8 mouse cellular contexts compared by ENCODE assay signal in genomic region chr6:97178491-97179366, GRCm38 (mm10). TPM values are rescaled to one million over a fixed set of nuclear protein-coding genes. Genes with fewer than 3 reads are reported as not detected.
DNase-seq lines count a peak whose midpoint lies in the region; ATAC-seq and TF ChIP-seq lines count a peak whose summit lies in the region.

Tmf1 (minus strand) TSS chr6:97179122.

- WGBS in bone marrow, adult 2 months = under 1% methylated on average over 78 of the region's 80 CpGs
- under 1% methylated on average over 79 of the region's 80 CpGs for WGBS in embryonic facial prominence, embryonic 15.5 days
- under 1% methylated on average over 67 of the region's 80 CpGs for WGBS in kidney, embryonic 14.5 days
- WGBS in limb, embryonic 15.5 days = under 1% methylated on average over 80 of the region's 80 CpGs

- peak; percentile 92 for DNase-seq in 416B (ENCODE audit: low read depth)
- DNase-seq in heart, adult 9 months (ENCODE audit: low spot score in 2 of 2) = peak; percentile 95 to 97
- peak; percentile 83 to 91 for DNase-seq in monocyte, adult 2 months (ENCODE audit: low read depth in 1 of 2, low spot score in 2 of 2)
- peak; percentile 97 for DNase-seq in spleen, postnatal 36 days (ENCODE audit: low spot score in 2 of 2)

- peak; percentile 68; the same call in 1 of the 2 replicates for TF ChIP-seq POLR2A in bone marrow, adult 2 months (IDR thresholded peaks at IDR 0.05; ENCODE audit: borderline replicate concordance, control insufficient read depth, low read depth, low read length)

- no peaks in the 10 kb centered on the region for H3K27me3 ChIP-seq in embryonic facial prominence, embryonic 15.5 days
- no peaks in the 10 kb centered on the region for H3K27me3 ChIP-seq in kidney, embryonic 14.5 days (ENCODE audit: control insufficient read depth, insufficient read depth, low read length)
- H3K27me3 ChIP-seq in limb, embryonic 15.5 days = no peaks in the 10 kb centered on the region

- H3K36me3 ChIP-seq in embryonic facial prominence, embryonic 15.5 days = peaks cover 14% of the 10 kb centered on the region
- peaks cover 15% of the 10 kb centered on the region for H3K36me3 ChIP-seq in kidney, embryonic 14.5 days (ENCODE audit: control insufficient read depth, insufficient read depth, low read length)
- H3K36me3 ChIP-seq in limb, embryonic 15.5 days = peaks cover 15% of the 10 kb centered on the region; the same call in 1 of the 2 replicates

- peak within 1 kb of the TSS; percentile 69 for H3K4me2 ChIP-seq in embryonic facial prominence, embryonic 15.5 days (replicated peaks)
- H3K4me2 ChIP-seq in kidney, embryonic 14.5 days (replicated peaks; ENCODE audit: low read depth, low read length) = peak within 1 kb of the TSS; percentile 68
- peak within 1 kb of the TSS; percentile 59 for H3K4me2 ChIP-seq in limb, embryonic 15.5 days

- peak within 1 kb of the TSS; percentile 93 for H3K4me3 ChIP-seq in bone marrow, adult 2 months (replicated peaks; ENCODE audit: control insufficient read depth, low read depth, low read length)
- H3K4me3 ChIP-seq in embryonic facial prominence, embryonic 15.5 days (replicated peaks) = peak within 1 kb of the TSS; percentile 87
- H3K4me3 ChIP-seq in kidney, embryonic 14.5 days (ENCODE audit: low read length) = peak within 1 kb of the TSS; percentile 95
- peak within 1 kb of the TSS; percentile 92 for H3K4me3 ChIP-seq in limb, embryonic 15.5 days

- no peaks in the 10 kb centered on the region for H3K9me3 ChIP-seq in embryonic facial prominence, embryonic 15.5 days (replicated peaks)
- H3K9me3 ChIP-seq in kidney, embryonic 14.5 days (ENCODE audit: control insufficient read depth, low read length) = no peaks in the 10 kb centered on the region
- no peaks in the 10 kb centered on the region for H3K9me3 ChIP-seq in limb, embryonic 15.5 days

- peaks cover 3% of the 10 kb centered on the region; the same call in 1 of the 2 replicates for H3K4me1 ChIP-seq in bone marrow, adult 2 months (ENCODE audit: control insufficient read depth, insufficient read depth, low read length)
- H3K4me1 ChIP-seq in embryonic facial prominence, embryonic 15.5 days = peaks cover 15% of the 10 kb centered on the region
- H3K4me1 ChIP-seq in kidney, embryonic 14.5 days (ENCODE audit: control insufficient read depth, insufficient read depth, low read length) = peaks cover 11% of the 10 kb centered on the region
- H3K4me1 ChIP-seq in limb, embryonic 15.5 days = peaks cover 15% of the 10 kb centered on the region

- TF ChIP-seq CTCF in bone marrow, adult 2 months (IDR thresholded peaks at IDR 0.05; ENCODE audit: control insufficient read depth, insufficient read depth, low read length) = no peak

- ATAC-seq in embryonic facial prominence, embryonic 15.5 days (ENCODE audit: insufficient number of reproducible peaks, low FRiP score, low TSS enrichment, low read depth) = peak; percentile 98
- peak; percentile 98 for ATAC-seq in kidney, embryonic 14.5 days (ENCODE audit: low FRiP score, low TSS enrichment)
- ATAC-seq in limb, embryonic 15.5 days (ENCODE audit: insufficient number of reproducible peaks, low FRiP score, low TSS enrichment, low read depth) = peak; percentile 97

- H3K27ac ChIP-seq in bone marrow, adult 2 months (ENCODE audit: control insufficient read depth, insufficient read depth, low read depth, low read length, poor library complexity) = peak within 1 kb of the TSS; percentile 90
- peak within 1 kb of the TSS; percentile 94 for H3K27ac ChIP-seq in embryonic facial prominence, embryonic 15.5 days (replicated peaks)
- peak within 1 kb of the TSS; percentile 93 for H3K27ac ChIP-seq in kidney, embryonic 14.5 days (ENCODE audit: low read depth, low read length)
- peak within 1 kb of the TSS; percentile 93 for H3K27ac ChIP-seq in limb, embryonic 15.5 days

- H3K9ac ChIP-seq in embryonic facial prominence, embryonic 15.5 days = peak within 1 kb of the TSS; percentile 77
- peak within 1 kb of the TSS; percentile 95 for H3K9ac ChIP-seq in kidney, embryonic 14.5 days (ENCODE audit: low read depth, low read length)
- peak within 1 kb of the TSS; percentile 89 for H3K9ac ChIP-seq in limb, embryonic 15.5 days

RNA-seq across cellular contexts. Expression of gene Tmf1, which starts in this region (rescaled TPM):
- 20.5 and 36.2 TPM in 2 replicates for polyA plus RNA-seq in bone marrow, adult 2 months (2011; ENCODE audit: insufficient read depth, insufficient read length, low replicate concordance, missing spikeins)
- 36.8 and 39.0 TPM in 2 replicates for polyA plus RNA-seq in embryonic facial prominence, embryonic 15.5 days (2015; fragmentation: Nextera tagmentation; extraction: Ambion mirVana)
- 33.6 and 36.7 TPM in 2 replicates for polyA plus RNA-seq in kidney, embryonic 14.5 days (2014; fragmentation: Nextera tagmentation; extraction: Ambion mirVana)
- polyA plus RNA-seq in limb, embryonic 15.5 days (2015; fragmentation: Nextera tagmentation; extraction: Ambion mirVana) = 38.5 and 40.3 TPM in 2 replicates

Comparison
In these comparisons a context has a peak if more than half of its experiments do, and no peak if none do; other contexts are left out.
1. Peak in every context shown above with its lines: DNase-seq, ATAC-seq, H3K4me3 ChIP-seq and H3K27ac ChIP-seq.